Mouse (Mus musculus) olfactory bulb, adult 2 months (tissue): ENCODE results near the gene Hspg2.

Source experiments
- CTCF ChIP-seq: fragments of 200-500 bp; IDR thresholded peaks from 2 replicates; pipeline ENCODE4 v1.5.1; 2012; ENCODE audit warnings: low read depth, mild to moderate bottlenecking, low read length, moderate library complexity; ENCODE audit not compliant: insufficient read depth
- POLR2A ChIP-seq: fragments of 200-500 bp; IDR thresholded peaks from 2 replicates; pipeline ENCODE4 v1.6.1; 2012; ENCODE audit warnings: mild to moderate bottlenecking, low read depth, low read length, moderate library complexity; ENCODE audit not compliant: insufficient read depth

DNA sequence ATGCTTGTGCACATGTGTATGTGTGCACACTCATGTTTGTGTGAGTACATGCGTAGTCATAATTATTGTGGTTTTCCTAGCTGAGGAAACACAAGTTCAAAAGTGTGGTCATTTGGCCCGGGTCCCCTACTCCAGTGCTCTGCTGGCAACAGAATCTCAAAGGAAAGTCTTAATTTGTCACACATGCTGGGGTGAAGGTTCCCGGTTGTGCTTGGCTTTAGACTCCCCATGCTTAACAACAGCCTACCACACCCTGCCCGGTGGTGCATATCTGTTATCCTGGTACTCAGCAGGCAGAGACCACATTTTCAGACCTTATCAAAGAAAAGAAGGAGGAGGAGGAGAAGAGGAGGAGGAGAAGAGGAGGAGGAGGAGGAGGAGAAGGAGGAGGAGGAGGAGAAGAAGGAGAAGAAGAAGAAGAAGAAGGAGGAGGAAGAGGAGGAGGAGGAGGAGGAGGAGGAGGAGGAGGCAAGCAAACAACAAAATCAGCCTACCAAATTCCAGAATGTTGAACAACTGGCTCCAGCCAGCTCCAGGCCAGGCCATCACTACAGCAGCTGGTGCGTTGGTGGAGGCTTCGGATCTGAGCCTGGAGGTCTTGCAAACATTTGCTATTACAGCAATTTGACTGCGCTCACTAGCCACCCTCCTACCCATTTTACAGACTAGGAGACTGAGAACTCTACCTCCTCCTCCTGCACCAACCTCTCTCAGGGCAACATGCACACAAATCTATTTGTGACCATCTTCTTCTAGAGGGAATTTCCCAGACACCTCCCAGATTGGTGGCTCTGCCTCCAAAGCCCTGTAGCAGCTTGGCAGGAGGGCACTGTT lies 21.0 kb upstream of the Hspg2 start:
- TF ChIP-seq POLR2A (no peak), CTCF (no peak)
